Mouse (Mus musculus) heart, adult 18-20 months (tissue): ENCODE measurements at regions not wholly inside any gene's neighbourhood (a gene's known extent, or its start where the extent isn't known, plus 50 kb on each side); places are given as distances from the start of the nearest gene placed in this dataset.

Experiments
- DNase-seq, 2 experiments: peaks; one replicate each; pipeline ENCODE4 v3.0.0; 2021 to 2022; ENCODE audit warnings: mixed read lengths in 1 of 2

DNA sequence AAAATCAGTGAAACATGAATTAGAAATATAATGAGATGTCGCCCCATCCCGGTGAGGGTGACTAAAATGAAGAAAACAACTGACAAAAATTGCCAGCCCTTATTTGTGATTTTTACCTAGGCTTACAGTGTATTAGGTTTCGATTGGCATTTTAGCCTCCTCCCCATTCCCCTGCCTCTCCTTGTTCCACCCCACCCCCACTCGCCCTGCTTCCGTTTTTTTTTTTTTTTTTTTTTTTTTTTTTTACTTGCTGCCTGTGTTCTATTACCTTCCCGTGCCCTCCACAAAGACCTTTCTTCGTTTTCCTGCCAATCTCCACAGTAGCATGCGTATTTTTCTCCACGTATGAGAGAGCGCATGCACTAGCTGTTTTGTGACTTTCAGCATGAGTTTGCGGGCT is 435.3 kb upstream of the Gm10131 start:
- DNase-seq, result no peak

GRCm38 (mm10) chr8:34542361-34543038 is 431.0 kb upstream of the Gm10131 start:
- no peak for DNase-seq

DNA sequence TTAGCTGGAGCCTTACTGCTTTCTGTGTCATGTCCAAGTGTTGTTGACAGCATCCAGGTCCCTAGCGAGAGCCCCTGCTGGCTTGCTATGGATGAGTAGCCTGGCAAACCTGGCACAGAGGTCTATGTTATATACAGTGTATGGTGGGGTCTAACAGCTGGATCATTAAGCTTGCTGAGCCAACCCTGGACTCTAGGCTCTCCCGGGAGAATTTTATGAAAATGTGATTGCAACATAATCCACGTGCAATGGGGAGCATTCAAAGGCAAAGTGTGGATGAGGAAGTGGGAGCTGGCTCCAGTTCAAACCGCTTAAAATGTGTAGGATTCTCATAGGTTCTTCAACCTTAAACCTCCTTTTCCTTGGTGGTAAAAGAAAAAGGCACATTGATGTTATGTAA is 427.7 kb upstream of the Gm10131 start:
- DNase-seq, result no peak

- no peak for DNase-seq
Measured at GRCm38 (mm10) chr8:34535434-34535833, 423.9 kb upstream of the Gm10131 start.

GRCm38 (mm10) chr8:34533421-34533820 is 421.9 kb upstream of the Gm10131 start:
- DNase-seq, result no peak

GRCm38 (mm10) chr8:34530896-34531679 is 419.6 kb upstream of the Gm10131 start:
- DNase-seq, result no peak

GRCm38 (mm10) chr8:34530046-34530445 is 418.5 kb upstream of the Gm10131 start:
- DNase-seq, result no peak

DNA sequence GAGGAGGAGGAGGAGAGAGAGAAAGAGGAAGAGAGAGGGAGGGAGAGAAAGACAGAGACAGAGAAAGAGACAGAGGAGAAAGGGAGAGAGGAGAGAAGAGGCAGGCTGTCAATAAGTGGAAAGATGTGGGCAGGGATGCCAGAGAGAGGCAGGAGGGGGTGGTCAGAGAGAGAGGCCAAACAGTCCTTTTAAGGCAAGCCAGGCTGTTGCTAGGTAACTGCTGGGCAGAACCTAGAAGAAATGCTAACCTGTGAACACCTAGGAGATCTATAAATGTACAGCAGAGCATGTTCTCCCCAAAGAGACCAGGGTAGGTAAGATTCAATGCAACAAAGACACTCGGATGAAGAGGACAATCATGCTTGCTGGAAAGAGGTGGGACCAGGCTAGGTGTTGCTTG is 417.9 kb upstream of the Gm10131 start:
- DNase-seq, result no peak

GRCm38 (mm10) chr8:34528213-34528612 is 416.7 kb upstream of the Gm10131 start:
- no peak for DNase-seq

GRCm38 (mm10) chr8:34525231-34525630 is 413.7 kb upstream of the Gm10131 start:
- no peak for DNase-seq

GRCm38 (mm10) chr8:34523849-34524248 is 412.3 kb upstream of the Gm10131 start:
- DNase-seq, result no peak

DNA sequence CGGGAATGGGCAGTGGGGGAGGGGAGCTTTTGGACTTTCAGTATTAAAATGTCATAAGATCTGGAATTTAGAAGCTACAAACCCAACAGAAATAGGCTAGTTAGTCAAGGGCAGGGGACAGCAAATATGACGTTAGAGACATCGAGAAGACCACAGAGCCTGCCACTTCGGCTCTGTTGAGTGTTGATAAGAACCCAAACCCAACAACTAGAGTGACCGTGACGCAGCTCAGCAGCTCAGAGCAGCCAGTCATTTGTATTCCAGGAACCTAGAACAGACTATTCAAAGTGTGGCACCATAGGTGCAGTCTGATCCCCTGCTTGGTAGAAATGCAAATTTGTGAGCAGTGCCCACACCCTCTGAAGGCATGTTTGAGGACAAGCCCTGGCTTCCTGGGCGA is 409.8 kb upstream of the Gm10131 start:
- no peak for DNase-seq

DNA sequence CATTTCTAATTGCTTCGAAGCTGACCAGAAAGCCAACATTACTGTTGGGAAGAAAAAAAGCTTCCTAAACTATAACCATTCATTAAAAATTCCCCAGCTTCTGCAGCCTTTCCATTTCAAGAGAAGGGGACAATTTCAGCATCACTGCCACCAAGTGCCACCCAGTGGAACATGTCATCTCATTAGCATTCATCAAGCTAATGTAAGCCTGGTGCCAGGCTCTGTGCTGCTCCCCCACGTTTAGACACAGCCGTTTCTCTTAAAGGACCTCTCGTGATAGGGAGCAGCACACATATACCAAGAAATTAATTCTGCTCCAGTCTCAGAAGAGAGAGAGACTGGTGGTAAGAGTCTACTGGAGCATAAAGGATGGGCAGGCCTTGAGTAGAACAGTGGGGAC is 409.1 kb upstream of the Gm10131 start:
- DNase-seq, result no peak

GRCm38 (mm10) chr8:34513459-34514090 is 402.0 kb upstream of the Gm10131 start:
- DNase-seq, result no peak

- DNase-seq, result no peak
Measured at GRCm38 (mm10) chr8:34505829-34506555, 394.5 kb upstream of the Gm10131 start.

GRCm38 (mm10) chr8:34505102-34505501 is 393.6 kb upstream of the Gm10131 start:
- DNase-seq, result no peak

GRCm38 (mm10) chr8:34502606-34503162 is 391.1 kb upstream of the Gm10131 start:
- no peak for DNase-seq

DNA sequence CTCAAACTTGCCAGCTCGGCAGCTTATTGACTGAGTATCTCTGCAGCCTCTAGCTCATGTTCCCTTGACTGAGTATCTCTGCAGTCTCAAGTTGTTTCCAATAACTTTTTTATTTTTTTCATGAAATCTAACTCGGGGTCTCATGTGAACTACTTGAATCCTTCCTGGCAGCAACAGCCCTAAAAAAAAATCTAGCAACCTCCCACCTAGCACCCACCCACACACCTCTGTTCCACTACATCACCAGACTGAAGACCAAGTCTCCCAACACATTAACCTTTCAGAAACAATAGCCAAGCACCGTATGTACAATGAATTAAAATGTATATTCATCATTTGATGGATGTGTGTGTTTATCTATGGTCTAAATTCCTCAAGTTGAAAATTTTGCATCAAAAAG is 387.7 kb upstream of the Gm10131 start:
- DNase-seq, result no peak

GRCm38 (mm10) chr8:34496751-34497150 is 385.2 kb upstream of the Gm10131 start:
- no peak for DNase-seq

- DNase-seq, result no peak
Measured at GRCm38 (mm10) chr8:34495974-34496373, 384.4 kb upstream of the Gm10131 start.

DNA sequence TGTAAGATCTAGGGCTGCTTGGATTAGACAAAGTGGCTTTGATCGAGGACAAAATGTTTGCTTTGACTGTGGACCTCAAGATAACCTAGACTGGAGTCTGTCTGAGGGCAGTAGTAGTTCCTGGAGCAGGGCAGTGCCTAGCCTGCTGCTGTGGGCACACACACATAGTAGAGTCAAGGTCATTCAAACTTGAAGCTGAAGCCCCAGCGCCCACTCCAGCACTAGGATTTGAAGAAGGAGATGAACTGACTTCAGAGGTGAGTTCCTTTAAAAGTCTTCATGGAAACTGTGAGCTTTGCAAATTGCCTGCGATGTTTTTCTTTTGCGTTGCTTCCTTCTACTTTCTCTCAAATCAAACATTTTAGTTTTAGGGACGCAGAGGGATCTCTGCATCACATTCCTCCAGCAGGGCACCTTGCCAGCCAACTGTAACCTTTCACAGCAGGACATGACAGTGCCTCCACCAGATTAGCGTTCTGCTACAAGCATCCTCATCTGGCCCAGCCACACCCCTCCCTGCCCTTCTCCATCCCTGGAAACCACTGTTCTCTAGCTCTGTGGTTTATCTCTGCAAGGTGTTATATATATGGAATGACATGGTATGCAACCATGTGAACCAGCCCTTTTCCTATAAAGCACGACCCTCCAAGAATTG is 377.3 kb upstream of the Gm10131 start:
- no peak for DNase-seq
